Mouse (Mus musculus): ENCODE data around the gene Noto. TPM values are rescaled to one million over a fixed set of nuclear protein-coding genes. Genes with fewer than 3 reads are reported as not detected.

The Noto gene
- polyA plus RNA-seq, 1 experiment from 2014 or later = not detected

DNA sequence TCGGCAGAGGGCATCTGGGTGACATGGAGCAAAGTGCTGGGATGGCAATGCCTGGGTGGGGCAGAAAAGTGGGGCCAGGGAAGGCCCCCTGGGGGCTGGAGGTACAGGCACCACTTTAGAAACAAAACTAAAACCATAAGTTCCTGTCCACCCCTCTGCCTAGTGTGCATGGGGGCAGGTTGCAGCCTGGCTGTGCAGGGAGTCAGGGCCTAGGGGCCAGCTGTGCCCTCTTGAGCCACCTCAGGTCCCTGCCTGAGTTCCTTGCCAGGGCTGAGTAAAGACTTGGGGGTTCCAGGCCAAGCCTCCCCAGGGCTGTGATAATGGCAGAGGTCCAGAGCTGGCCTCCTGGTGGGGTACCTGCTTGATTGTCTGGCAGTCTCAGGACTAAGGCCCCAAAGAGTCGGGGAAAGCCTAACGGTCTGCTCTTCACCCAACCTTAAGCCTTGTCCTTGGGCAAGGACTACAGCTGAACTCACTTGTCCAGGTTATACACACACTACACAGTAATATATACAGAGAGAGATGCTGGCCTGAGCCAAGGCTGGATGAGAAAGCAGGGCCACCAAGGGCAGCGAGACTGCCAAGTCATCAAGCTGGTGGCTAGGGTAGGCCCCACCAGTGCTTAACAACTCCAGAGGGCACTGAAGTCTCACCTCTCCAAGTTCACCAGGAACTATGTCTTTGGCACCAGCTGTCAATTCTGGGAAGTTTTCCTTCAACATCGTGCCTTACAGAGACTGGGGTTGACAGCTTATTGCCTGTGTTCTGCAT, 46.2 kb downstream of the Noto start:
- Histone ChIP-seq H3K9ac (replicated peaks; ENCODE audit: low read length) (no peak overlapping the region), H3K36me3 (replicated peaks; ENCODE audit: control insufficient read depth, insufficient read depth, low read depth, low read length) (peaks cover 14% of the 10 kb centered on the region), H3K4me3 (ENCODE audit: low read depth, low read length) (no peak overlapping the region), H3K4me2 (ENCODE audit: low read depth, low read length) (no peak overlapping the region), H3K9me3 (replicated peaks; ENCODE audit: control insufficient read depth, low read length) (no peaks in the 10 kb centered on the region), H3K4me1 (ENCODE audit: control insufficient read depth, insufficient read depth, low read length) (no peaks in the 10 kb centered on the region), H3K27ac (replicated peaks; ENCODE audit: low read depth, low read length) (no peak overlapping the region), H3K27me3 (ENCODE audit: control insufficient read depth, insufficient read depth, low read length) (no peaks in the 10 kb centered on the region)
- ATAC-seq (replicated peaks; ENCODE audit: insufficient number of reproducible peaks, low FRiP score, low TSS enrichment, low read depth) (no peak), DNase-seq (ENCODE audit: low spot score) (no peak)
- 79% methylated on average over 5 of the region's 5 CpGs for WGBS

DNA sequence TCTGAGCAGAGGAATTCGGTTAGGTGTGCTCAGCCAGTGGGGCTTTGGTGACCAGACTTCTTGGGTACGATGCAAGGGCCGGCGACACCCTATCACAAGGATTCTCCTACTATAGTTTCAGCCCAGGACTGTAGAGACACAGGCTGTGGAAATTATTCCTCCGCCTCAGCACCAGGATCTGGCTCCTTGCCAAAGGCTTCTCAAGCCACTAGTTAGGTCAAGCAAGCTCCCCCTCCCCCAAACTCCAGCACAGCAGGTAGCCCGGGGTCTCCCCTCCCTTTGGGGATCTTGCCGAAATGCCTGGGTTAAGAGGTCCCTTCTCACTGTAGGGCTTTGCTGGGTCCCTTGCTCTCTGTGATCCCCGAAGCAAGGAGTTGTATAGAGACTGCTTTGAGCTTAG, 48.3 kb downstream of the Noto start:
- Histone ChIP-seq H3K27me3 (ENCODE audit: control insufficient read depth, insufficient read depth, low read length) (no peaks in the 10 kb centered on the region), H3K36me3 (replicated peaks; ENCODE audit: control insufficient read depth, insufficient read depth, low read depth, low read length) (peaks cover 7% of the 10 kb centered on the region), H3K4me3 (ENCODE audit: low read depth, low read length) (no peak overlapping the region), H3K4me2 (ENCODE audit: low read depth, low read length) (no peak overlapping the region), H3K4me1 (ENCODE audit: control insufficient read depth, insufficient read depth, low read length) (no peaks in the 10 kb centered on the region), H3K27ac (replicated peaks; ENCODE audit: low read depth, low read length) (no peak overlapping the region), H3K9me3 (replicated peaks; ENCODE audit: control insufficient read depth, low read length) (no peaks in the 10 kb centered on the region), H3K9ac (replicated peaks; ENCODE audit: low read length) (no peak overlapping the region)
- WGBS = 60% methylated on average over 8 of the region's 8 CpGs
- DNase-seq (ENCODE audit: low spot score) (no peak), ATAC-seq (replicated peaks; ENCODE audit: insufficient number of reproducible peaks, low FRiP score, low TSS enrichment, low read depth) (no peak)

DNA sequence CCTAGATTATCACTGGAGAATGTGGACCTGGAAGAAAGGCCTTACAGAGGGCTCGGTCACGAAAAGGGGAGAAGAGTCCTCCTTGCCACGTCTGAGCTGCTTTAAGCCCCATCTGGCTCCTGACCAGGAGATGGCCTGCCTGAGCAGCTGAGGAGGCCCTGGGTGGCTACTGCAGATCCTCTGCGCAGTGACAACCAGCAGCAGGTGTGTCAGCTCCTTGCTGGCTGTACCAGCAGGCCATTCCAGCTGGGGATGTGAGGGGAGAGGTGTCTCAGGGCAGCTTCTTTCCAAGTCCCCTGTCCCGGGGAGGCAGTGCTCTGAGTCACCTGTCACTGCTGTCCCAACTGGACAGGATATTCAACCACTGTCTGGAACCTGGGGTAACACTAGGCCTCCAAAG, 48.9 kb downstream of the Noto start:
- WGBS = 53% methylated on average over 5 of the region's 5 CpGs
- Histone ChIP-seq H3K4me1 (ENCODE audit: control insufficient read depth, insufficient read depth, low read length) (no peaks in the 10 kb centered on the region), H3K9me3 (replicated peaks; ENCODE audit: control insufficient read depth, low read length) (no peaks in the 10 kb centered on the region), H3K4me2 (ENCODE audit: low read depth, low read length) (no peak overlapping the region), H3K27me3 (ENCODE audit: control insufficient read depth, insufficient read depth, low read length) (peaks cover 1% of the 10 kb centered on the region; the same call in 1 of the 2 replicates), H3K27ac (replicated peaks; ENCODE audit: low read depth, low read length) (no peak overlapping the region), H3K4me3 (ENCODE audit: low read depth, low read length) (no peak overlapping the region), H3K36me3 (replicated peaks; ENCODE audit: control insufficient read depth, insufficient read depth, low read depth, low read length) (peaks cover 7% of the 10 kb centered on the region), H3K9ac (replicated peaks; ENCODE audit: low read length) (no peak overlapping the region)
- ATAC-seq (replicated peaks; ENCODE audit: insufficient number of reproducible peaks, low FRiP score, low TSS enrichment, low read depth) (no peak), DNase-seq (ENCODE audit: low spot score) (no peak)

DNA sequence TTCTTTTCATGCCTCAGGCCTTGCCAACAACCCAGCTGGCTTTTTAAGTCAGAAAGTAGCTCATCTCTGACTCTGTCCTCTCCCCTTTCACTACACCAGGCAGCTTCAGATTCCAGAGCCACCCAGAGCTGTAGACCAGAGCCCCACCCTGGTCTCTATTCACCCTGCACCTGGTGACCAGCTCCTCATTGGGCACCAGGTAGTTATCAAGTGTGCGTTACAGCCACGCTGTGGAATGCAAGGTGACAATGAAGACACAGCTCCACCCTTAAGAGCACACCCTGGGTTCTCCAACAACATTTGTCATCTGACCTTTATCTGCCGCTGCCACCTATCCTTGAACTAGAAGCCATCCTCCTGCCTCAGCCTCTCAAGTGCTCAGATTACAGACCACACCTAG, 51.9 kb downstream of the Noto start:
- H3K4me3 ChIP-seq (ENCODE audit: low read depth, low read length) = no peak overlapping the region
- WGBS = 81% methylated on average over 3 of the region's 3 CpGs
- H3K4me1 ChIP-seq (ENCODE audit: control insufficient read depth, insufficient read depth, low read length) = no peaks in the 10 kb centered on the region
- H3K27ac ChIP-seq (replicated peaks; ENCODE audit: low read depth, low read length) = no peak overlapping the region
- no peaks in the 10 kb centered on the region for H3K36me3 ChIP-seq (replicated peaks; ENCODE audit: control insufficient read depth, insufficient read depth, low read depth, low read length)
- H3K4me2 ChIP-seq (ENCODE audit: low read depth, low read length) = no peak overlapping the region
- no peak for ATAC-seq (replicated peaks; ENCODE audit: insufficient number of reproducible peaks, low FRiP score, low TSS enrichment, low read depth)
- H3K9ac ChIP-seq (replicated peaks; ENCODE audit: low read length) = no peak overlapping the region
- H3K9me3 ChIP-seq (replicated peaks; ENCODE audit: control insufficient read depth, low read length) = no peaks in the 10 kb centered on the region
- no peak for DNase-seq (ENCODE audit: low spot score)
- H3K27me3 ChIP-seq (ENCODE audit: control insufficient read depth, insufficient read depth, low read length) = peaks cover 6% of the 10 kb centered on the region; the same call in 1 of the 2 replicates

DNA sequence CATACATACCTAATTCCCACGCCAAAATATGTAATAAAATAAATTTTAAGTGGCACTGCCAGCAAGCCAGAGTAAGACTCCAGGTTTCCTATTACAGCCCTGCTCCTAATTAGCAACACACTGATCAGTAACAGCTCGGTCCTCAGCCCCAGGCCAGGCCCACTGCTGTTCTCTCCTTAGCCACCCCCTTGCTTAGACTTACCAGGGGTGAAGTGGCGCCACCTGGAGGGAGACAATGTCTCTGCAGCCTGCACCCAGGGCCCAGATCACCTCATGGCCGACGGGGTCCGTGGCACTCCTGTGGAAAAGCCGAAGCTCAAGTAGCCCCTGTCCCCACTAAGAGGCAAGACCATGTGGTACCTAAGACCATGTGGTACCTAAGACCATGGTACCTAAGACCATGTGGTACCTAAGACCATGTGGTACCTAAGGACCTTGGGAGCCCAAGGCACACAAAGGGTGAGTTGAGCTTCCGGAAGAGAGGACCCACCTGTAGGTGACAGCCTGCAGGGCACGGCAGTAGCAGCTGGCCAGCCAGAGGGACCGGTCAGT, 53.8 kb downstream of the Noto start:
- H3K4me1 ChIP-seq (ENCODE audit: control insufficient read depth, insufficient read depth, low read length) = no peaks in the 10 kb centered on the region
- ATAC-seq (replicated peaks; ENCODE audit: insufficient number of reproducible peaks, low FRiP score, low TSS enrichment, low read depth) = 0 out of 2 replicates have a peak, but pooled peaks have one; percentile 20

DNA sequence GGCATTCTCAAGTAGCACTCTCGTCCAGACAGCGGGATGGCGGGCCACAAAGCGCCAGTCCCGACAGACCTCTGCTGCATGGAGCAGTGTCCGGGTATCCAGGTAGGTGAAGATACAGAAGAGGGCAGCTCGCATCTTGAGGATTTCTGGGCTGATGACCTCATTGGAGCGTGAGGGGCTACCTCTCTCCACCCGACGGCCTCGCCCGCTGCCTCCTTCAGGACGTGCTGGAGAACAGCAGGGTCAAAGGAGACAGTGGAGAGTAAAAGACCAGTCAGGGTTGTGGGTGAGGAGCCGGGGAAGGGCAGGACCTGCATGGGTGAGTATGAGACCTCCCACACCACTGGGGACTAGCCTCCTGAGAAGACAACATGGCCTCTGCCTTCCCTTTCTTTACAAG, 54.7 kb downstream of the Noto start:
- no peaks in the 10 kb centered on the region for H3K4me1 ChIP-seq (ENCODE audit: control insufficient read depth, insufficient read depth, low read length)
- H3K4me2 ChIP-seq (ENCODE audit: low read depth, low read length) = no peak overlapping the region
- H3K27ac ChIP-seq (replicated peaks; ENCODE audit: low read depth, low read length) = no peak overlapping the region
- H3K4me3 ChIP-seq (ENCODE audit: low read depth, low read length) = no peak overlapping the region
- WGBS = 34% methylated on average over 14 of the region's 14 CpGs
- H3K9me3 ChIP-seq (replicated peaks; ENCODE audit: control insufficient read depth, low read length) = no peaks in the 10 kb centered on the region
- ATAC-seq (replicated peaks; ENCODE audit: insufficient number of reproducible peaks, low FRiP score, low TSS enrichment, low read depth) (no peak), DNase-seq (ENCODE audit: low spot score) (no peak)
- H3K9ac ChIP-seq (replicated peaks; ENCODE audit: low read length) = no peak overlapping the region
- no peaks in the 10 kb centered on the region for H3K36me3 ChIP-seq (replicated peaks; ENCODE audit: control insufficient read depth, insufficient read depth, low read depth, low read length)
- peaks cover 13% of the 10 kb centered on the region; the same call in 1 of the 2 replicates for H3K27me3 ChIP-seq (ENCODE audit: control insufficient read depth, insufficient read depth, low read length)

More for the DNA sequence above, 53.8 kb downstream of the Noto start:
- no peaks in the 10 kb centered on the region for H3K36me3 ChIP-seq (replicated peaks; ENCODE audit: control insufficient read depth, insufficient read depth, low read depth, low read length)
- peaks cover 6% of the 10 kb centered on the region; the same call in 1 of the 2 replicates for H3K27me3 ChIP-seq (ENCODE audit: control insufficient read depth, insufficient read depth, low read length)
- no peak overlapping the region for H3K4me2 ChIP-seq (ENCODE audit: low read depth, low read length)
- no peak overlapping the region for H3K9ac ChIP-seq (replicated peaks; ENCODE audit: low read length)
- no peak overlapping the region for H3K4me3 ChIP-seq (ENCODE audit: low read depth, low read length)
- WGBS = 37% methylated on average over 10 of the region's 10 CpGs
- H3K9me3 ChIP-seq (replicated peaks; ENCODE audit: control insufficient read depth, low read length) = no peaks in the 10 kb centered on the region
- peak; percentile 63 for DNase-seq (ENCODE audit: low spot score)
- no peak overlapping the region for H3K27ac ChIP-seq (replicated peaks; ENCODE audit: low read depth, low read length)

Other genes starting within 250 kb of the Noto start
- 0.56 and 0.88 TPM in 2 replicates for gene Emx1, start 236.4 kb upstream of the Noto start, polyA plus RNA-seq (2014; fragmentation: Nextera tagmentation; extraction: Ambion mirVana)
- 4.7 and 5.6 TPM in 2 replicates for gene Sfxn5, start 90.5 kb upstream of the Noto start, polyA plus RNA-seq (2014; fragmentation: Nextera tagmentation; extraction: Ambion mirVana)
- gene Rab11fip5, start 49.3 kb upstream of the Noto start, polyA plus RNA-seq (2014; fragmentation: Nextera tagmentation; extraction: Ambion mirVana) = 3.1 TPM in 2 replicates
- gene Smyd5, start 8.1 kb downstream of the Noto start, polyA plus RNA-seq (2014; fragmentation: Nextera tagmentation; extraction: Ambion mirVana) = 56.3 and 56.4 TPM in 2 replicates
- 713 and 720 TPM in 2 replicates for gene Cct7, start 27.6 kb downstream of the Noto start, polyA plus RNA-seq (2014; fragmentation: Nextera tagmentation; extraction: Ambion mirVana)
- 23.5 and 23.7 TPM in 2 replicates for gene Pradc1, start 28.1 kb downstream of the Noto start, polyA plus RNA-seq (2014; fragmentation: Nextera tagmentation; extraction: Ambion mirVana)
- gene Fbxo41, start 79.1 kb downstream of the Noto start, polyA plus RNA-seq (2014; fragmentation: Nextera tagmentation; extraction: Ambion mirVana) = 0.35 and 0.54 TPM in 2 replicates
- gene Egr4, start 89.7 kb downstream of the Noto start, polyA plus RNA-seq (2014; fragmentation: Nextera tagmentation; extraction: Ambion mirVana) = not detected in 2 replicates
- 7.6 and 7.8 TPM in 2 replicates for gene Alms1, start 163.6 kb downstream of the Noto start, polyA plus RNA-seq (2014; fragmentation: Nextera tagmentation; extraction: Ambion mirVana)

Data from embryonic facial prominence, embryonic 11.5 days (tissue).